Mouse (Mus musculus) limb, embryonic 10.5 days (tissue): Measurements from ENCODE around the gene Picalm. TPM values are rescaled to one million over a fixed set of nuclear protein-coding genes. Genes with fewer than 3 reads are reported as not detected.

Experiments
- DNase-seq: peaks from one replicate; pipeline ENCODE4 v3.0.0-alpha.2; 2017; ENCODE audit warnings: low spot score
- H3K27ac ChIP-seq: fragments of 300-500 bp; sonication (generic); 2 replicates; pipeline ENCODE4 v1.5.1; 2016; ENCODE audit warnings: mild to moderate bottlenecking
- H3K27me3 ChIP-seq: fragments of 300-500 bp; sonication (generic); 2 replicates; pipeline ENCODE4 v1.6.1; 2016; ENCODE audit warnings: low read depth, mild to moderate bottlenecking; ENCODE audit not compliant: poor library complexity, severe bottlenecking
- H3K36me3 ChIP-seq: fragments of 300-500 bp; sonication (generic); 2 replicates; pipeline ENCODE4 v1.6.1; 2016; ENCODE audit warnings: mild to moderate bottlenecking, moderate library complexity
- H3K4me1 ChIP-seq: fragments of 300-500 bp; sonication (generic); 2 replicates; pipeline ENCODE4 v1.6.1; 2016
- H3K4me3 ChIP-seq: fragments of 300-500 bp; sonication (generic); 2 replicates; pipeline ENCODE4 v1.5.1; 2016; ENCODE audit warnings: mild to moderate bottlenecking, moderate library complexity
- H3K9me3 ChIP-seq: fragments of 300-500 bp; sonication (generic); replicated peaks from 2 replicates; pipeline ENCODE4 v1.6.1; 2016; ENCODE audit warnings: mild to moderate bottlenecking
- WGBS: fragments of 180-500 bp; shearing (Covaris S2); methylation state at CpG from one replicate; pipeline ENCODE4 v1.1.7; 2016; 5-methylcytosine and 5-hydroxymethylcytosine counted together
- polyA plus RNA-seq: library from polyadenylated mRNA; unstranded; fragments of >200 nt; fragmentation: Nextera tagmentation; extraction: Ambion mirVana; gene quantifications from 2 replicates; pipeline ENCODE4 v1.2.1, GENCODE M21; 2016

The Picalm gene
- polyA plus RNA-seq: 20.6 and 25.4 TPM in 2 replicates

- Histone ChIP-seq H3K36me3 (no peaks in the 10 kb centered on the region), H3K4me3 (peak within 1 kb of the TSS; percentile 98), H3K27ac (peak within 1 kb of the TSS; percentile 99), H3K9me3 (no peaks in the 10 kb centered on the region), H3K4me1 (peaks cover 19% of the 10 kb centered on the region), H3K27me3 (no peaks in the 10 kb centered on the region)
- WGBS: under 1% methylated on average over 66 of the region's 72 CpGs
- peak; percentile 100 for DNase-seq
Measured at GRCm38 (mm10) chr7:90129732-90130392, at the start of gene Picalm. Gene Picalm, plus strand, starts transcription at chr7:90130213.

- no peaks in the 10 kb centered on the region for H3K36me3 ChIP-seq
- WGBS: 83% methylated on average over 7 of the region's 7 CpGs
- no peak overlapping the region for H3K27ac ChIP-seq
- no peaks in the 10 kb centered on the region for H3K9me3 ChIP-seq
- no peaks in the 10 kb centered on the region for H3K27me3 ChIP-seq
- no peaks in the 10 kb centered on the region for H3K4me1 ChIP-seq
- DNase-seq: no peak
- H3K4me3 ChIP-seq: no peak overlapping the region
Measured at GRCm38 (mm10) chr7:90083799-90084198, 46.2 kb upstream of the Picalm start.

GRCm38 (mm10) chr7:90084531-90084930, 45.5 kb upstream of the Picalm start:
- H3K27me3 ChIP-seq: no peaks in the 10 kb centered on the region
- DNase-seq: no peak
- no peaks in the 10 kb centered on the region for H3K4me1 ChIP-seq
- H3K4me3 ChIP-seq: no peak overlapping the region
- no peaks in the 10 kb centered on the region for H3K36me3 ChIP-seq
- no peak overlapping the region for H3K27ac ChIP-seq
- H3K9me3 ChIP-seq: no peaks in the 10 kb centered on the region

GRCm38 (mm10) chr7:90085713-90086112, 44.3 kb upstream of the Picalm start:
- 90% methylated on average over 1 of the region's 1 CpGs for WGBS
- H3K27ac ChIP-seq: no peak overlapping the region
- no peaks in the 10 kb centered on the region for H3K36me3 ChIP-seq
- no peak overlapping the region for H3K4me3 ChIP-seq
- no peaks in the 10 kb centered on the region for H3K4me1 ChIP-seq
- no peaks in the 10 kb centered on the region for H3K9me3 ChIP-seq
- no peaks in the 10 kb centered on the region for H3K27me3 ChIP-seq
- DNase-seq: no peak

GRCm38 (mm10) chr7:90086821-90087220, 43.2 kb upstream of the Picalm start:
- H3K4me1 ChIP-seq: no peaks in the 10 kb centered on the region
- DNase-seq: no peak
- no peaks in the 10 kb centered on the region for H3K36me3 ChIP-seq
- H3K27me3 ChIP-seq: no peaks in the 10 kb centered on the region
- no peak overlapping the region for H3K4me3 ChIP-seq
- no peaks in the 10 kb centered on the region for H3K9me3 ChIP-seq
- H3K27ac ChIP-seq: no peak overlapping the region

- 81% methylated on average over 4 of the region's 4 CpGs for WGBS
- DNase-seq: no peak
- Histone ChIP-seq H3K27ac (no peak overlapping the region), H3K9me3 (no peaks in the 10 kb centered on the region), H3K4me1 (no peaks in the 10 kb centered on the region), H3K36me3 (no peaks in the 10 kb centered on the region), H3K27me3 (no peaks in the 10 kb centered on the region), H3K4me3 (no peak overlapping the region)
Measured at GRCm38 (mm10) chr7:90090996-90091395, 39.0 kb upstream of the Picalm start.

GRCm38 (mm10) chr7:90091756-90092155, 38.3 kb upstream of the Picalm start:
- Histone ChIP-seq H3K36me3 (no peaks in the 10 kb centered on the region), H3K4me1 (no peaks in the 10 kb centered on the region), H3K27me3 (no peaks in the 10 kb centered on the region), H3K9me3 (no peaks in the 10 kb centered on the region), H3K4me3 (no peak overlapping the region), H3K27ac (no peak overlapping the region)
- 54% methylated on average over 2 of the region's 2 CpGs for WGBS
- no peak for DNase-seq

GRCm38 (mm10) chr7:90092452-90093450, 37.3 kb upstream of the Picalm start:
- Histone ChIP-seq H3K4me1 (no peaks in the 10 kb centered on the region), H3K27me3 (no peaks in the 10 kb centered on the region), H3K4me3 (no peak overlapping the region), H3K36me3 (no peaks in the 10 kb centered on the region), H3K27ac (no peak overlapping the region), H3K9me3 (no peaks in the 10 kb centered on the region)
- DNase-seq: no peak
- 93% methylated on average over 8 of the region's 8 CpGs for WGBS

- Histone ChIP-seq H3K9me3 (no peaks in the 10 kb centered on the region), H3K4me3 (no peak overlapping the region), H3K27ac (no peak overlapping the region), H3K36me3 (no peaks in the 10 kb centered on the region), H3K4me1 (no peaks in the 10 kb centered on the region), H3K27me3 (no peaks in the 10 kb centered on the region)
- 90% methylated on average over 5 of the region's 5 CpGs for whole genome bisulfite sequencing
- no peak for DNase-seq
Measured at GRCm38 (mm10) chr7:90095097-90095496, 34.9 kb upstream of the Picalm start.

GRCm38 (mm10) chr7:90095766-90096372, 34.1 kb upstream of the Picalm start:
- no peak for DNase-seq
- Histone ChIP-seq H3K36me3 (no peaks in the 10 kb centered on the region), H3K27ac (no peak overlapping the region), H3K4me1 (no peaks in the 10 kb centered on the region), H3K9me3 (no peaks in the 10 kb centered on the region), H3K27me3 (no peaks in the 10 kb centered on the region), H3K4me3 (no peak overlapping the region)
- 84% methylated on average over 6 of the region's 6 CpGs for WGBS

GRCm38 (mm10) chr7:90096609-90097008, 33.4 kb upstream of the Picalm start:
- H3K27me3 ChIP-seq: no peaks in the 10 kb centered on the region
- no peak overlapping the region for H3K4me3 ChIP-seq
- DNase-seq: no peak
- H3K9me3 ChIP-seq: no peaks in the 10 kb centered on the region
- 79% methylated on average over 2 of the region's 2 CpGs for WGBS
- no peaks in the 10 kb centered on the region for H3K36me3 ChIP-seq
- no peak overlapping the region for H3K27ac ChIP-seq
- H3K4me1 ChIP-seq: no peaks in the 10 kb centered on the region

- WGBS: 86% methylated on average over 4 of the region's 4 CpGs
- Histone ChIP-seq H3K36me3 (no peaks in the 10 kb centered on the region), H3K27ac (no peak overlapping the region), H3K4me1 (no peaks in the 10 kb centered on the region), H3K4me3 (no peak overlapping the region), H3K9me3 (no peaks in the 10 kb centered on the region), H3K27me3 (no peaks in the 10 kb centered on the region)
- DNase-seq: no peak
Measured at GRCm38 (mm10) chr7:90098253-90098652, 31.8 kb upstream of the Picalm start.

GRCm38 (mm10) chr7:90099248-90099647, 30.8 kb upstream of the Picalm start:
- Histone ChIP-seq H3K4me3 (no peak overlapping the region), H3K9me3 (no peaks in the 10 kb centered on the region), H3K27me3 (no peaks in the 10 kb centered on the region), H3K4me1 (no peaks in the 10 kb centered on the region), H3K27ac (no peak overlapping the region), H3K36me3 (no peaks in the 10 kb centered on the region)
- WGBS: 72% methylated on average over 10 of the region's 10 CpGs
- no peak for DNase-seq
